Mouse (Mus musculus): ENCODE measurements around the gene Oprd1. TPM values are rescaled to one million over a fixed set of nuclear protein-coding genes. Genes with fewer than 3 reads are reported as not detected.

The Oprd1 gene
- polyA plus RNA-seq, 1 experiment from 2014 or later: 0.06 TPM

GRCm38 (mm10) chr4:132064550-132064949, 79.7 kb downstream of the Oprd1 start:
- Histone ChIP-seq H3K36me3 (replicated peaks) (no peaks in the 10 kb centered on the region), H3K9me3 (no peaks in the 10 kb centered on the region), H3K9ac (no peak overlapping the region), H3K4me3 (replicated peaks) (no peak overlapping the region), H3K27me3 (peaks cover 18% of the 10 kb centered on the region), H3K4me2 (no peak overlapping the region), H3K27ac (no peak overlapping the region), H3K4me1 (peaks cover 17% of the 10 kb centered on the region)
- ATAC-seq (ENCODE audit: low FRiP score): no peak
- WGBS: 92% methylated on average over 5 of the region's 5 CpGs

- Histone ChIP-seq H3K36me3 (replicated peaks) (no peaks in the 10 kb centered on the region), H3K4me3 (replicated peaks) (no peak overlapping the region), H3K4me2 (no peak overlapping the region), H3K27me3 (peaks cover 18% of the 10 kb centered on the region), H3K9ac (no peak overlapping the region), H3K9me3 (no peaks in the 10 kb centered on the region), H3K27ac (no peak overlapping the region), H3K4me1 (peaks cover 17% of the 10 kb centered on the region)
- 73% methylated on average over 17 of the region's 17 CpGs for WGBS
- ATAC-seq (ENCODE audit: low FRiP score): no peak
These were observed 81.1 kb downstream of the Oprd1 start for GRCm38 (mm10) chr4:132062934-132063884.

GRCm38 (mm10) chr4:132062289-132062688, 82.0 kb downstream of the Oprd1 start:
- Histone ChIP-seq H3K4me2 (no peak overlapping the region), H3K4me1 (peaks cover 17% of the 10 kb centered on the region), H3K9ac (no peak overlapping the region), H3K27me3 (peaks cover 11% of the 10 kb centered on the region), H3K4me3 (replicated peaks) (no peak overlapping the region), H3K36me3 (replicated peaks) (no peaks in the 10 kb centered on the region), H3K27ac (no peak overlapping the region), H3K9me3 (no peaks in the 10 kb centered on the region)
- whole genome bisulfite sequencing: 68% methylated on average over 8 of the region's 8 CpGs
- no peak for ATAC-seq (ENCODE audit: low FRiP score)

Other genes starting within 250 kb of the Oprd1 start
- gene Tmem200b, start 222.7 kb downstream of the Oprd1 start, polyA plus RNA-seq (2016; fragmentation: Nextera tagmentation; extraction: Ambion mirVana): 0.24 and 0.50 TPM in 2 replicates
- gene Gm10300, start 69.8 kb downstream of the Oprd1 start, polyA plus RNA-seq (2016; fragmentation: Nextera tagmentation; extraction: Ambion mirVana): 0.08 TPM in 1 of 2 replicates, not detected in the other
- 136 and 158 TPM in 2 replicates for gene Epb41, start 69.2 kb downstream of the Oprd1 start, polyA plus RNA-seq (2016; fragmentation: Nextera tagmentation; extraction: Ambion mirVana)
- 152 and 166 TPM in 2 replicates for gene Ythdf2, start 67.8 kb upstream of the Oprd1 start, polyA plus RNA-seq (2016; fragmentation: Nextera tagmentation; extraction: Ambion mirVana)
- 46.3 and 47.8 TPM in 2 replicates for gene Gmeb1, start 117.1 kb upstream of the Oprd1 start, polyA plus RNA-seq (2016; fragmentation: Nextera tagmentation; extraction: Ambion mirVana)
- gene Taf12, start 129.9 kb upstream of the Oprd1 start, polyA plus RNA-seq (2016; fragmentation: Nextera tagmentation; extraction: Ambion mirVana): 61.0 and 61.2 TPM in 2 replicates
- 0.78 and 0.82 TPM in 2 replicates for gene Rab42, start 158.9 kb upstream of the Oprd1 start, polyA plus RNA-seq (2016; fragmentation: Nextera tagmentation; extraction: Ambion mirVana)
- gene Trnau1ap, start 185.1 kb upstream of the Oprd1 start, polyA plus RNA-seq (2016; fragmentation: Nextera tagmentation; extraction: Ambion mirVana): 77.8 and 88.3 TPM in 2 replicates
- 103 and 109 TPM in 2 replicates for gene Rcc1, start 209.1 kb upstream of the Oprd1 start, polyA plus RNA-seq (2016; fragmentation: Nextera tagmentation; extraction: Ambion mirVana)